Mouse (Mus musculus) testis, adult 2 months (tissue): ENCODE data around the gene Fam170b. TPM values are rescaled to one million over a fixed set of nuclear protein-coding genes. Genes with fewer than 3 reads are reported as not detected.

Experiments
- H3K27ac ChIP-seq: fragments of 200-500 bp; 2 replicates; pipeline ENCODE4 v1.5.1; 2012; ENCODE audit warnings: low read depth, low read length; ENCODE audit not compliant: control insufficient read depth, insufficient read depth
- H3K27me3 ChIP-seq: fragments of 200-500 bp; 2 replicates; pipeline ENCODE4 v1.6.1; 2012; ENCODE audit warnings: mild to moderate bottlenecking, low read length, moderate library complexity; ENCODE audit not compliant: control insufficient read depth, insufficient read depth
- H3K36me3 ChIP-seq: fragments of 200-500 bp; 2 replicates; pipeline ENCODE4 v1.6.1; 2012; ENCODE audit warnings: mild to moderate bottlenecking, low read length; ENCODE audit not compliant: control insufficient read depth, insufficient read depth
- H3K4me1 ChIP-seq: fragments of 200-500 bp; 2 replicates; pipeline ENCODE4 v1.6.1; 2012; ENCODE audit warnings: low read length; ENCODE audit not compliant: control insufficient read depth, insufficient read depth
- H3K4me3 ChIP-seq: fragments of 200-500 bp; 2 replicates; pipeline ENCODE4 v1.5.1; 2012; ENCODE audit warnings: low read depth, mild to moderate bottlenecking, low read length, moderate library complexity, mixed read lengths; ENCODE audit not compliant: control insufficient read depth
- CTCF ChIP-seq: fragments of 200-500 bp; IDR thresholded peaks from 2 replicates; pipeline ENCODE4 v1.5.1; 2012; ENCODE audit warnings: low read depth, mild to moderate bottlenecking, inconsistent platforms, low read length, moderate library complexity; ENCODE audit not compliant: control insufficient read depth, insufficient read depth, insufficient replicate concordance
- POLR2A ChIP-seq: fragments of 200-500 bp; IDR thresholded peaks from 2 replicates; pipeline ENCODE4 v1.6.1; 2012; ENCODE audit warnings: low read depth, mild to moderate bottlenecking, inconsistent platforms, low read length, moderate library complexity; ENCODE audit not compliant: control insufficient read depth
- polyA plus RNA-seq: library from polyadenylated mRNA; depleted of rRNA; stranded (reverse); fragments of >200 nt; gene quantifications from 2 replicates; pipeline ENCODE4 v1.2.3, GENCODE M21; 2012

Gene Fam170b
- polyA plus RNA-seq, 1 experiment, result 211 TPM

DNA sequence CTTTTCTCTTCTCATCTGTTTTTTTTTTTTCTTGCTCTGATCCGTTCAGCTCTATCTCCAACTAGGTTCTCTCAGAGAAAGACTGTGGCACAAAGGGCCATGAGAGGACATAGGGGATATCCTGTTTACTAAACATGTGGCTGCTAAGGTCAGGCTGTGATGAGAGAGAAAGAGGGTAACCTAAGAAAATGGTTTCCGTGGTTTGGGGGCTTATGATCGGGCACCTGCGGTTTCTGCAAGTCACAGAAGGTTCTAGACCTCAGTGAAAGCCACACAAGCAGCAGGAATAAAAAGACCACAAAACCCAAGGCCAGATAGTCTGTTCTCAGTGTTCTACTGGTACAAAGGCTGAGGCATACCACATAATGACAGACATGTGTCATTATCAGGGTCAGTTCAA lies 35.4 kb upstream of the Fam170b start:
- H3K4me1 ChIP-seq, result no peaks in the 10 kb centered on the region
- H3K27me3 ChIP-seq, result no peaks in the 10 kb centered on the region
- no peak for TF ChIP-seq POLR2A
- no peak for TF ChIP-seq CTCF
- no peaks in the 10 kb centered on the region for H3K36me3 ChIP-seq
- H3K27ac ChIP-seq, result no peak overlapping the region
- H3K4me3 ChIP-seq, result no peak overlapping the region

GRCm38 (mm10) chr14:32800048-32800447 lies 33.7 kb upstream of the Fam170b start:
- Histone ChIP-seq H3K27me3 (no peaks in the 10 kb centered on the region), H3K4me3 (no peak overlapping the region), H3K4me1 (no peaks in the 10 kb centered on the region), H3K27ac (no peak overlapping the region), H3K36me3 (no peaks in the 10 kb centered on the region)
- TF ChIP-seq CTCF (no peak), POLR2A (no peak)

DNA sequence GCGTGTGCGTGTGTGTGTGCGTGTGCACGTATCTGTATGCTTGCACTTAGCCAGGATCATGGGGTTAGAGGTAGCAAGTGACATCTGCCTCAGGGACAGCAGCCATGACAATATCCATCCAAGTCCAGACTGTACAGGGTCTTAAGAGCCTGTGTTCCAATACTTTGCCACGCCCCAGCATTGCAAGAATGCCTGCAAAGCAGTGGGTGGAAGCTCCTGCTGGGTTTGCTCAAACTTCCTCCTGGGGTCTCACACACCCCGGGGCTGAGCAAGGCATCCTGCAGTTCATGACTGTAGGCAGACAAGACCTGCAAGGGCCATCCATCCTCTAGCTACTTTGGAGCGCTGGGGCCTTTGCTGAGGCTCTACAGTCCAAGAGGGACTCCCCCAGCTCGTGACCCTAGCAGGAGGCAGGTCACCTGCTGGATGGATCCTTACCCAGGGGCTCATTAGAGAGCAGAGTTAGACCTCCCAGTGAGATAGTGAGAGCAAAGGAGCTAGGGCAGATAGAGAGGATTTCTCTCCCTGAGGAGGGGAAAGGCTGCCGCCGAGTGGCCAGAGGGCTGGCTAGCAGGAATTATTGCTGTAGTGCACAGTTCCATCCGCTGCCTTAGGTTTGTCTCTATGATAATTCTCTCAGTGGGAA lies 32.6 kb upstream of the Fam170b start:
- TF ChIP-seq CTCF (peak; percentile 53; the same call in 1 of the 2 replicates), POLR2A (no peak)
- Histone ChIP-seq H3K4me3 (no peak overlapping the region), H3K27me3 (no peaks in the 10 kb centered on the region), H3K36me3 (no peaks in the 10 kb centered on the region), H3K27ac (no peak overlapping the region), H3K4me1 (no peaks in the 10 kb centered on the region)

DNA sequence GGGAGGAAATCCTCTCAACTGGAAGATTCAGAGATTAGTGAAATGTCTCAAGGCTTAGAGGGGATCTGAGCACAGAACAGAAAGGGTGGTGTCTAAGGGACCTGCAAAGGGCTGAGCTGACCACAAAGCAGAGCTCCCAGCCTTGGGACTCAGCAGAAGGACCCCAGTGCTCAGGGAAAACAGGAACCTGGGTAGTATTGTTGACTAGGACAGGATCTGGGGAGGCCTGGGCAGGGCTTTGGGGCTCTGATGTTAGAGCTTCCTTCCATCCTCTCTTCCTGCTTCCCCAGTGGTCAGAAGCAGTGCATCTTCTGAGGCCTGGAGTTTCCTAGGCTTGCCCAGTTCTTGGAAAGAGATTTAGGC lies 32.1 kb upstream of the Fam170b start:
- H3K36me3 ChIP-seq, result no peaks in the 10 kb centered on the region
- TF ChIP-seq CTCF (no peak), POLR2A (no peak)
- no peaks in the 10 kb centered on the region for H3K4me1 ChIP-seq
- H3K27ac ChIP-seq, result no peak overlapping the region
- no peaks in the 10 kb centered on the region for H3K27me3 ChIP-seq
- no peak overlapping the region for H3K4me3 ChIP-seq

- H3K27ac ChIP-seq, result no peak overlapping the region
- no peaks in the 10 kb centered on the region for H3K36me3 ChIP-seq
- no peaks in the 10 kb centered on the region for H3K4me1 ChIP-seq
Measured at GRCm38 (mm10) chr14:32810111-32810510, 23.7 kb upstream of the Fam170b start.

DNA sequence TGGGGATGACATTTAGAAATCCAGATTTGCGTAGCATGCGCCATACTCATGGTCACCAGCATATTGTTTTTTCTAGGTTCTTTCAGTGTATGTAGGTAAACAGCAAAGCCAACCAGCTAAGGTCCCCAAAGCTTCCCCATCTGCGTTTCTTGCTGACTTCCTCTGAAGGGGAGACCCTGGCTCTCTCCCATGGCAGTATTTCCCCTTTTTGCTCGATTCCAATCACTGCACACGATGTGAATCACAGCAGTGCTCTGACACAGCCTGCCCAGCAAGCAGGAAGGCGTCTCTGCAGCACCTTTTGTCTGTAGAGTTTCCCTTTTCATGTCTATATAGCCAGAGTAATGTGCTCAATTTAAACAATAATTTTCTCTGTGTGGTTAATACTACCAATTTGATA lies 21.3 kb upstream of the Fam170b start:
- Histone ChIP-seq H3K27ac (no peak overlapping the region), H3K27me3 (no peaks in the 10 kb centered on the region), H3K4me1 (no peaks in the 10 kb centered on the region), H3K36me3 (no peaks in the 10 kb centered on the region), H3K4me3 (no peak overlapping the region)
- TF ChIP-seq CTCF (no peak), POLR2A (no peak)

More at GRCm38 (mm10) chr14:32810111-32810510, 23.7 kb upstream of the Fam170b start:
- no peak overlapping the region for H3K4me3 ChIP-seq
- TF ChIP-seq CTCF, result no peak
- TF ChIP-seq POLR2A, result no peak
- H3K27me3 ChIP-seq, result no peaks in the 10 kb centered on the region

GRCm38 (mm10) chr14:32814961-32815360 lies 18.8 kb upstream of the Fam170b start:
- no peaks in the 10 kb centered on the region for H3K4me1 ChIP-seq

GRCm38 (mm10) chr14:32816533-32816932 lies 17.2 kb upstream of the Fam170b start:
- no peak overlapping the region for H3K4me3 ChIP-seq
- H3K27ac ChIP-seq, result no peak overlapping the region
- no peaks in the 10 kb centered on the region for H3K36me3 ChIP-seq
- TF ChIP-seq CTCF, result no peak
- TF ChIP-seq POLR2A, result no peak
- H3K27me3 ChIP-seq, result no peaks in the 10 kb centered on the region
- no peaks in the 10 kb centered on the region for H3K4me1 ChIP-seq

More at GRCm38 (mm10) chr14:32814961-32815360, 18.8 kb upstream of the Fam170b start:
- no peaks in the 10 kb centered on the region for H3K36me3 ChIP-seq
- no peaks in the 10 kb centered on the region for H3K27me3 ChIP-seq
- H3K4me3 ChIP-seq, result no peak overlapping the region
- H3K27ac ChIP-seq, result no peak overlapping the region
- no peak for TF ChIP-seq CTCF
